Mouse (Mus musculus): ENCODE measurements at regions not wholly inside any gene's neighbourhood (a gene's known extent, or its start where the extent isn't known, plus 50 kb on each side); places are given as distances from the start of the nearest gene placed in this dataset.
A peak's percentile ranks its signal among the peaks of the same experiment; 100 is the strongest.

- DNase-seq (ENCODE audit: low spot score), result peak; percentile 22
These were observed 356.8 kb downstream of the Agtpbp1 start for GRCm38 (mm10) chr13:59228059-59228830.

- DNase-seq (ENCODE audit: low spot score), result no peak
These were observed 357.4 kb downstream of the Agtpbp1 start for GRCm38 (mm10) chr13:59227523-59228058.

GRCm38 (mm10) chr13:59220587-59220986 is 364.4 kb downstream of the Agtpbp1 start:
- no peak for DNase-seq (ENCODE audit: low spot score)

GRCm38 (mm10) chr13:59220156-59220555 is 364.9 kb downstream of the Agtpbp1 start:
- peak; percentile 23 for DNase-seq (ENCODE audit: low spot score)

GRCm38 (mm10) chr13:59216686-59217298 is 368.2 kb downstream of the Agtpbp1 start:
- DNase-seq (ENCODE audit: low spot score), result no peak

- DNase-seq (ENCODE audit: low spot score), result no peak
These were observed 372.7 kb downstream of the Agtpbp1 start for GRCm38 (mm10) chr13:59212296-59212701.

GRCm38 (mm10) chr13:59210828-59211227 is 374.2 kb downstream of the Agtpbp1 start:
- DNase-seq (ENCODE audit: low spot score), result no peak

- DNase-seq (ENCODE audit: low spot score), result no peak
These were observed 378.8 kb downstream of the Agtpbp1 start for GRCm38 (mm10) chr13:59206186-59206585.

GRCm38 (mm10) chr13:59204506-59204905 is 380.5 kb downstream of the Agtpbp1 start:
- no peak for DNase-seq (ENCODE audit: low spot score)

GRCm38 (mm10) chr13:59196311-59196710 is 388.7 kb downstream of the Agtpbp1 start:
- DNase-seq (ENCODE audit: low spot score), result no peak

GRCm38 (mm10) chr13:59188431-59188830 is 382.1 kb downstream of the Ntrk2 start:
- DNase-seq (ENCODE audit: low spot score), result no peak

Data from testis, postnatal 14 days (tissue).